Mouse (Mus musculus) testis, adult 10 weeks (tissue): ENCODE data around the gene Zfp352. TPM values are rescaled to one million over a fixed set of nuclear protein-coding genes. Genes with fewer than 3 reads are reported as not detected.

Experiments used
- polyA plus RNA-seq: library from polyadenylated mRNA; stranded (reverse); fragments of 350-450 nt; fragmentation: Illumina TruSeq; extraction: RNeasy Lipid Tissue Mini Kit (QIAGEN cat#74804); gene quantifications from one replicate; pipeline ENCODE4 v1.2.3, GENCODE M21; 2014; ENCODE audit warnings: low read depth, low replicate concordance

The Zfp352 gene
- polyA plus RNA-seq: not detected

GRCm38 (mm10) chr4:90218520-90218919 lies at the start of gene Zfp352:
Gene Zfp352 (plus strand): TSS chr4:90218820.

